Mouse (Mus musculus) lung, postnatal 0 days (tissue): ENCODE results near the gene Bcas1. TPM values are rescaled to one million over a fixed set of nuclear protein-coding genes. Genes with fewer than 3 reads are reported as not detected.

Experiments
- ATAC-seq: fragments of 200-750 bp; cut with Nextera tagmentation; 2 replicates; pipeline ENCODE4 v1.8.0; 2017; ENCODE audit warnings: moderate library complexity
- DNase-seq: peaks from one replicate; pipeline ENCODE4 v3.0.0-alpha.2; 2016; ENCODE audit warnings: low spot score
- H3K27ac ChIP-seq: fragments of 300-500 bp; sonication (generic); 2 replicates; pipeline ENCODE4 v1.5.1; 2014; ENCODE audit warnings: antibody characterized with exemption, mild to moderate bottlenecking, low read length, mixed read lengths
- H3K27me3 ChIP-seq: fragments of 300-500 bp; sonication (generic); replicated peaks from 2 replicates; pipeline ENCODE4 v1.6.1; 2014; ENCODE audit warnings: low read length, mixed read lengths; ENCODE audit not compliant: insufficient read depth
- H3K36me3 ChIP-seq: fragments of 300-500 bp; sonication (generic); 2 replicates; pipeline ENCODE4 v1.6.1; 2014; ENCODE audit warnings: low read length, mixed read lengths; ENCODE audit not compliant: insufficient read depth
- H3K4me1 ChIP-seq: fragments of 300-500 bp; sonication (generic); 2 replicates; pipeline ENCODE4 v1.6.1; 2014; ENCODE audit warnings: antibody characterized with exemption, low read depth, low read length, mixed read lengths; ENCODE audit not compliant: insufficient read depth
- H3K4me2 ChIP-seq: fragments of 300-500 bp; sonication (generic); replicated peaks from 2 replicates; pipeline ENCODE4 v1.6.1; 2014; ENCODE audit warnings: low read depth, mild to moderate bottlenecking, low read length, moderate library complexity, mixed read lengths
- H3K4me3 ChIP-seq: fragments of 300-500 bp; sonication (generic); 2 replicates; pipeline ENCODE4 v1.5.1; 2014; ENCODE audit warnings: low read depth, low read length
- H3K9ac ChIP-seq: fragments of 300-500 bp; sonication (generic); replicated peaks from 2 replicates; pipeline ENCODE4 v1.6.1; 2014; ENCODE audit warnings: low read depth, mild to moderate bottlenecking
- H3K9me3 ChIP-seq: fragments of 300-500 bp; sonication (generic); 2 replicates; pipeline ENCODE4 v1.6.1; 2016; ENCODE audit warnings: low read length, mixed read lengths
- CTCF ChIP-seq: IDR thresholded peaks from 2 replicates; pipeline ENCODE4 v1.5.1; 2016; ENCODE audit warnings: antibody characterized with exemption, mild to moderate bottlenecking
- EP300 ChIP-seq: IDR thresholded peaks from 2 replicates; pipeline ENCODE4 v1.6.1; 2016; ENCODE audit warnings: antibody characterized with exemption, mild to moderate bottlenecking, control low read depth
- WGBS: fragments of 180-500 bp; shearing (Covaris S2); extraction: QIAGEN DNeasy Blood & Tissue Kit; methylation state at CpG from one replicate; pipeline ENCODE4 v1.1.7; 2014; 5-methylcytosine and 5-hydroxymethylcytosine counted together
- polyA plus RNA-seq: library from polyadenylated mRNA; unstranded; fragments of >200 nt; fragmentation: Nextera tagmentation; extraction: Ambion mirVana; gene quantifications from 2 replicates; pipeline ENCODE4 v1.2.1, GENCODE M21; 2015

The Bcas1 gene
- polyA plus RNA-seq, 1 experiment from 2014 or later = 3.1 TPM

DNA sequence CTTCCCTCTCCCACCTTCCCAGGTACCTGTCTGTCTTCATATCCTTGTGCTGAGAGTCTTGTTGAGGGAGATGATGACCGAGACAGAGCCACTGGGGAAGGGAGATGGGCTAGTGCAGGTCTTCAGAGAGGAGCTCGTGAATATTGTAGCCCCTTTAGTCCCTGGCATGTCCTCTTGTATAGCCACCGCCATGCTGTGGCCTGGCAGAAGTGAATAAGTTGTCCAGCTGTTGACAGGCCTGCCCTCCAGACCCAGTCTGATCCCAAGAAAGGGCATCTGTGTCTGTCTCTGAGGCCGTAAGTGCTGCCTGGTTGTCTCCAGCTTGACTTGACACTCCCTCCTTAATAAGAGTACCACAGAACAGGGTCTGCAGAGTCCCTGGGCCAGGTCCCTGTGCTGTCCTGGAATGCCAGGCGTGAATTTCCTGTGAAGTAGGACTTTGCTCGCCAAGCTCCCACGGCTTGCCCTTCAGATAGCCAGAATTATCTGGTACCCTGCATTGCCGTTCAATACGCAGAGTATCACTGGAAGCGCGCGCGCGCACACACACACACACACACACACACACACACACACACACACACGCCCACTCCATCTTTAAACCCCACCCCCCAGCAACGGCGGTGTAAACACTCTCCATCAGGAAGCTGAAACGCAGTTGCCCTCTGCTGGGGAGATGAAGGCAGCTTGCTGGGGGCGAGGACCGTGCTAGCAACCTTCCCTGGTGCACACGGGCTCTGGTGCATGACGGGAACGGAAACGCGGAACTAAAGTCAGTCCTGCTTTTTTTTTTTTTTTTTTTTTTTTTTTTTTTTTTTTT is 108.7 kb downstream of the Bcas1 start:
- no peaks in the 10 kb centered on the region for H3K27me3 ChIP-seq
- DNase-seq (peak; percentile 97), ATAC-seq (peak; percentile 96)
- peak overlapping the region; percentile 68 for H3K4me2 ChIP-seq
- 13% methylated on average over 23 of the region's 25 CpGs for WGBS
- H3K4me1 ChIP-seq = peaks cover 6% of the 10 kb centered on the region; the same call in 1 of the 2 replicates
- no peaks in the 10 kb centered on the region for H3K36me3 ChIP-seq
- no peaks in the 10 kb centered on the region for H3K9me3 ChIP-seq
- H3K4me3 ChIP-seq = peak overlapping the region; percentile 28; the same call in 1 of the 2 replicates
- peak; percentile 95 for TF ChIP-seq CTCF
- peak; percentile 37 for TF ChIP-seq EP300
- H3K9ac ChIP-seq = no peak overlapping the region
- H3K27ac ChIP-seq = no peak overlapping the region

DNA sequence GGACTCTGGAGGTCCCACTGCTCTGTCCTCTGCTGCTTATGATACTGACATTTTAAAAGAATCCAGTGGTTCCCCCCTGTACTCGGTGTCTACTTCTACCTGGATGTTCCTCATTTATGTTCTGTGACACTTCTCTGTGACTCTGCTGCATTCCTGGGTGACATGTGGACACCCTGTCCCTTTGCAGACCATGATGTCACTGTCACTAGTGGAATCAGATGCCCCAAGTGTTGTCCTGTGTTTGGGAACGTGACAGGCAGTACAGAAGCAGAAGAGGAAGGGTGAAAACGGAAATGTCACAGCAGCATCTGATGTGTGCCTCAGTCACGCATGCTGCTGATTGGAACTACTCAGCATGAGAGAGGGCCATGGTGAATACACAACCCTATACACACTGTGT is 110.9 kb downstream of the Bcas1 start:
- no peak overlapping the region for H3K4me2 ChIP-seq
- DNase-seq = no peak
- H3K27ac ChIP-seq = no peak overlapping the region
- H3K9ac ChIP-seq = no peak overlapping the region
- no peaks in the 10 kb centered on the region for H3K27me3 ChIP-seq
- peaks cover 6% of the 10 kb centered on the region; the same call in 1 of the 2 replicates for H3K4me1 ChIP-seq
- 93% methylated on average over 4 of the region's 4 CpGs for WGBS
- H3K9me3 ChIP-seq = no peaks in the 10 kb centered on the region
- no peak for TF ChIP-seq CTCF
- TF ChIP-seq EP300 = no peak
- no peak for ATAC-seq
- no peak overlapping the region for H3K4me3 ChIP-seq
- no peaks in the 10 kb centered on the region for H3K36me3 ChIP-seq

DNA sequence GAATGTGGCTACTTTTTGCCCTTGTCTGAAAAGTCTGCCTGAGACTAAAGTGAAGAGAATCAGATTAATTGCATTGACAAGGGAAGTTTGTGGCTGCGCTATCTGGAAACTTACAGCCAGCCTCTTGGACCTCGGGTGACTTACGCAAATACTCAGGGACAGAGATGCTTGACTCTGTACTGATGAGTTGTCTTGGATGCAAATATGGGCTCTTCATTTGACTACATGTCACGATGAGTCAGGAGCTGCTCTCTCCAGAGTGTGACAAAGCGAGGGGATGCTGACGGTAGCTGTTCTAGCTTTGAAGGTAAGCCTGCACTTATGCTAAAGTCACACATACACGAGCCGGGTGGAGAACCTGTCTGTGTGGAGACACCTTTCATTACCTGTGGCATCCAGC is 111.3 kb downstream of the Bcas1 start:
- Histone ChIP-seq H3K27ac (no peak overlapping the region), H3K36me3 (no peaks in the 10 kb centered on the region), H3K4me3 (no peak overlapping the region), H3K4me2 (no peak overlapping the region), H3K9ac (no peak overlapping the region), H3K27me3 (no peaks in the 10 kb centered on the region), H3K9me3 (no peaks in the 10 kb centered on the region), H3K4me1 (peaks cover 6% of the 10 kb centered on the region; the same call in 1 of the 2 replicates)
- TF ChIP-seq EP300 = no peak
- no peak for TF ChIP-seq CTCF
- DNase-seq (no peak), ATAC-seq (no peak)
- 84% methylated on average over 8 of the region's 8 CpGs for WGBS

DNA sequence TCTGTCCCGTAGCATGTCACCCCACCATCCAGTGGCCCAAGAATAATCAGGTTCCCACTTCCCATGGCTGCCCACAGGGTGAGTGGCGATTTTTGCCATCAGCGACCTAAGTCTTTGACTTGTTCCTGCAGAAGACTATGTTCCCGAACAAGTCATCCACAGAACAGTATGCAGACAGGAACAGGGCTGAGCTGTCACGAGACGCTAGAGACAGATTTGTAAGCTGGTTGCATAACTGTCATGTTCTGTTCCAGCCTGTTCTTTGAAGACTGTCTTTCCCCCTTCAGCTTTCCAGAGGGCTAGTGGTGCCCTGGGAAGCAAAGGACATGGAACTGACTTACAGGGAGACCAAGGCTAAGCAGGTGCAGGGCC is 116.7 kb downstream of the Bcas1 start:
- no peak overlapping the region for H3K4me3 ChIP-seq
- H3K9me3 ChIP-seq = no peaks in the 10 kb centered on the region
- DNase-seq = peak; percentile 69
- H3K27me3 ChIP-seq = no peaks in the 10 kb centered on the region
- 59% methylated on average over 6 of the region's 6 CpGs for WGBS
- H3K27ac ChIP-seq = no peak overlapping the region
- no peak overlapping the region for H3K9ac ChIP-seq
- H3K36me3 ChIP-seq = no peaks in the 10 kb centered on the region
- peak; percentile 56 for ATAC-seq
- peak; percentile 68; the same call in 1 of the 2 replicates for TF ChIP-seq EP300
- no peak for TF ChIP-seq CTCF
- no peak overlapping the region for H3K4me2 ChIP-seq
- H3K4me1 ChIP-seq = no peaks in the 10 kb centered on the region; the same call in 1 of the 2 replicates

DNA sequence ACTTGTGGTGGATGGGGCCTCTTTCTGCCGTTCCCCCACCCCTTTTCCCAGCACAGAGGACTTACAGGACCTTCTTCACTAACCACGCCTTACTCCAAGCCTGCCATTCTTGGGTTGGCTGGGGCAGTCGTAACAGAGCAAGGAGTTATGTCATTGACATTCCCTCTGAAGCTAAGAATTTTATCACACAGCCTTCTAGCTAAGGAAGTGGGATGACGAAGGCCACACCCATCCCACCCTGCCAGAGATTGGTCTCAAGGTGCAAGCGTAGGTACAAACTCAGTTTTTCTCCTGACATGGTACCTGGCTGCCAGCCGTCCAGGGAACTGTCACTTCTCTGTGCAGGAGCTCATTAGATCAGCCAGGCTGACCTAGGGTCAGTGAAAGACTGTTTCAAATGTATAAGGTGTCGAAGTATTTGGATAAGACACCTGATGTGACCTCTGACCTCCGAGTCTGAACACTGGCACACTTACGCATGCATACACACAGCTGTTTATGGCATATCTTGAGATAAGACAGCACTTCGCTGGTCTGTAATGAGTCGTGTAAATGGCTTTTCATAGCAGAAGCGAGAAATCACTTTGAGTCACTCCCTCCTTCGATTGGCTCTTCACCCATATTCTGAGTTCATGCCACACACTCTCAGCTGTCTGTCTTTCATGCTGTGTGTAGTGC is 117.2 kb downstream of the Bcas1 start:
- Histone ChIP-seq H3K27ac (0 out of 2 replicates have a peak overlapping the region, but pooled peaks have one; percentile 15), H3K4me1 (no peaks in the 10 kb centered on the region; the same call in 1 of the 2 replicates), H3K4me2 (no peak overlapping the region), H3K4me3 (no peak overlapping the region), H3K36me3 (no peaks in the 10 kb centered on the region), H3K27me3 (no peaks in the 10 kb centered on the region), H3K9me3 (no peaks in the 10 kb centered on the region), H3K9ac (no peak overlapping the region)
- ATAC-seq = peak; percentile 4; the same call in 1 of the 2 replicates
- TF ChIP-seq CTCF (no peak), EP300 (no peak)
- DNase-seq = no peak
- 65% methylated on average over 13 of the region's 13 CpGs for WGBS

DNA sequence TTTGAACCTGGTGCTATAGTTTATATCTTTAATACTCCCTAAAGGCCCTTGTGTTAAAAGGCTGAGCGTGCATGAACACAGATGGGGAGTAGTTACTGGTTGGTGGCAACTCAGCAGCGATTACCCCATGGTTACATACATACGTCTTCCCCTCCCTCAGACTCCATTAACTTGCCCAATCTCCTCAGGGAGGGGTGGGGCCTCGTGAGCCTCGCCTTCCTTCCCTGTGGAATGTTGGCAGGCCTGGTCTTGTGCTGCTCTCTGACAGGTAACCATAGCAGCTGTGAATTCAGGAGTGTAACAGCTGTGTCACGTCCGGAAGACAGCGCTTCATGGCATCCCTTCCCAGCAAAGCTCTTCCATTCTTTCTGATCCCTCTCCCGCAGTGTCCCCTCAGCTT is 118.7 kb downstream of the Bcas1 start:
- no peaks in the 10 kb centered on the region for H3K36me3 ChIP-seq
- DNase-seq (peak; percentile 86), ATAC-seq (peak; percentile 83)
- H3K4me1 ChIP-seq = no peaks in the 10 kb centered on the region; the same call in 1 of the 2 replicates
- TF ChIP-seq CTCF (no peak), EP300 (no peak)
- no peak overlapping the region for H3K27ac ChIP-seq
- H3K27me3 ChIP-seq = no peaks in the 10 kb centered on the region
- H3K4me3 ChIP-seq = no peak overlapping the region
- WGBS = 39% methylated on average over 9 of the region's 9 CpGs
- no peak overlapping the region for H3K9ac ChIP-seq
- no peak overlapping the region for H3K4me2 ChIP-seq
- no peaks in the 10 kb centered on the region for H3K9me3 ChIP-seq
